Mouse (Mus musculus): ENCODE measurements at regions not wholly inside any gene's neighbourhood (a gene's known extent, or its start where the extent isn't known, plus 50 kb on each side); places are given as distances from the start of the nearest gene placed in this dataset.

DNA sequence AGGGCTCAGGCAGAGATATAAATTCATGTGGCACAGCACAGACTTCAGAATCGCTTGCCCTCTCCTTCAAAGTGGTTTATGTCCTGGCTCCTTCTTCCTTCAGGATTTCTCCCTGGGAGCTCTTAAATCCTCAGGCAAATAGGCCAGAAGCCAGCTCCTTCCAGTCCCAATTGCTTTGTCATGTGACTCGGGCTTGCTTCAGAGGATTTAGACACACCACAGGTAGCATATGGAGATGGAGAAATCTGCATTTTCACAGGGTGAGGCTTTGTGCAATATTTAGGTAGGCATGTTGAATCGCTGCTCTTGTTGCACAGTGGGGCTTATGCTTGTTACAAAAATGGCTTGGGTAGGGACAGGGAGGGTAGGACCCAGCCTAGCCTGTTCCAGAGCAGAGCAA is 309.8 kb downstream of the Cmpk2 start:
- DNase-seq (ENCODE audit: low spot score), result no peak

DNA sequence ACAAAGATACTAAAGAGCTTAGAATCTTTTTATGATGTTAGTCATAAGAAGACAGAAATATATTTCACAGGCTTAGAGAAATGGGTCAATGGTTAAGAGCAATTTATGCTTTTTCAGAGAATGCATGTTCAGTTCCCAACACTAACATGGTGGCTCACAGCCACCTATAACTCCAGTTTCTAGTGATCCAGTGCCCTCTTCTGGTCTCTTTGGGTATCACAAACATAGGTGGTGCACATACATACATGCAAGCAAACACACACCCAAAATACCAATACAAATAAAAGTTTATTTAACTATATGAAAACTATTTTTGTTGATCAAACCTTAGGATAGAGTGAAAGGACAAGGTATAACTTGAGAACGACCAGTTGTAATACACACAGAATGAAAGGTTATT is 308.0 kb downstream of the Cmpk2 start:
- no peak for DNase-seq (ENCODE audit: low spot score)

- DNase-seq (ENCODE audit: low spot score), result no peak
Observed at GRCm38 (mm10) chr12:26774016-26774415, 305.0 kb downstream of the Cmpk2 start.

GRCm38 (mm10) chr12:26770753-26771583 is 302.0 kb downstream of the Cmpk2 start:
- no peak for DNase-seq (ENCODE audit: low spot score)

DNA sequence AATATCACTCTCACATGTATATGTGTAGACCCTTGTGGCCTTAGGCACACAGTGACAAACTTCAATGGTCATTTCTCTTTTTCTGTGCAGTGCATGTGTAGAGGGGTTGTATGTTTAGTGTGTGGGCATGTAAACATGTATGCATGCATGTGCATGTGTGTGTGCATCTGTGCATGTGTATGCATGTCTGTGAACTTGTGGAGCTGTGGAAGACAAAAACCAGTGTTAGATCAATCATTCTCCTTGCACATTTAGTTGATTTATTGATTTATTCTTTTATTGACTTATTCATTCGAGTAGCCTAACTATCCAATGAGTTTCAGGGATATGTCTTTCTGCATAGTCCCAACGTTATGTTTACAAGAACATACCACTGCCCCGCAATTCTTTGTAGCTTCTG is 298.5 kb downstream of the Cmpk2 start:
- DNase-seq (ENCODE audit: low spot score), result no peak

GRCm38 (mm10) chr12:26758657-26759325 is 289.8 kb downstream of the Cmpk2 start:
- DNase-seq (ENCODE audit: low spot score), result no peak

DNA sequence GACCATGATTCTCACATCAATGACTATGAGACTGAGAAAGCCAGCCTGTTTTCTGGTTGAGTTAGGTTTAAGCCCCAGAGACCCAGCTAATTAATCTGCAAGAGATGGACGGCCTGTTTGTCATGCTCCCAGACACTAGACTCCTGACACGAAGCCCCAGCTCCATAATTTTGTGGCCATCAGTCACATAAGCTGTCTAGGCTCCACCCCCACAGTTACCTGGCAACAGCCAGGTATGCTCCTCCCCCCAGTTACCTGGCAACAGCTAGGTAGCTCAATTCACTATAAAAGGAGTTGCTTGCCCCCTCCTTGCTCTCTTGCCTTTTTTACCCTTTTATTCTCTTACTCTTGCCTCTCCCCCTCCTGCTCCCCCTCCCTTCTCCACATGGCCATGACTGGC is 287.3 kb downstream of the Cmpk2 start:
- DNase-seq (ENCODE audit: low spot score), result no peak

- no peak for DNase-seq (ENCODE audit: low spot score)
Observed at GRCm38 (mm10) chr12:26754611-26755010, 285.6 kb downstream of the Cmpk2 start.

DNA sequence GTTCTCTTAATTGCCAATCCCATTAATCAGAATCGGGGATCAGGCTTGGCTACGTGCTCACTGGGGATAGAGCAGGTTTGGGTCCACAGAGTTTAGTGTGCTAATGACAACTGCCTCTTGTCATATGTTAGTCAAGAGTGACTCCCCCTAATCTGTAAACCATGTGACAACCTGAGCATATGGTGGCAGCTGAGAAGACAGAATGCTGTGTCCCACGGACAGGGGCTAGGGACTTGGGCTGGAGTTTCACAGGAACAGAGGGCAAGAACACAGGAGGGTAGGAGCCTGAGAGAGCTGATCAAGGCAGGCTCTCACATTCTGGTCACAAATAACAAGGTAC is 265.5 kb downstream of the Cmpk2 start:
- no peak for DNase-seq (ENCODE audit: low spot score)

DNA sequence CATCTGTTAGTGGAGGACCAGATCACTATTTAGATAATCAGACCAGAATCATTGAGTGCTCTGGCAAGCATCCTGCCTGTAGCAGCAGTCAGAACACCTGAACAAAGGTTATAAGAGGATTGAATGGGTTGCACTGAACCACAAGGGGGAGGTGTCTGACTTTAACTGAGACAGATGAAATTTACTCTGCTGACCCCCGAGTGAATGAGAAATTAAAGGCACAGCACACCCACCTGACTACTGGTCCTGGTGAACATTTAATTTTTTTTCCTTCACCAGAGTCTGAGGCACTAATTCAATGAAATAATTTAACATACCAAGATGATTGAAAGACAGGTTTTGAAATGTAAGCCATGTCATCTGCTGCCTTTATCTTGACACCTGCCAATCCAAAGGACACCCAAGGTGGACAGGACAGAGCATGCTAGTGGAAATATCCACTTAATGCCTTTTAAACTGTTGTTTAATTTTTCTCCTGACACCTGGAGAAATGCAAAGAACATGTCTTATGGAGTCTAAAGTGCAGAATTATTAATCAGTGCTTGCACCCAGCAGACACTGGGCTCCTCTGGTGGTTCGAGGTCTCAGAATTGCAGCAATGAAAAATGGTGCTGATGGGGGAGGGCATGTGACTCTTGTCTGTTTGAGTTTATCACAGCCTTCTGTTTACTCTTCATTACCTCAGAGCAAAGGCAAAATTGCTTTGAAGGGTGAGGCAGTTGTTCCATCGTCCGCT is 265.0 kb downstream of the Cmpk2 start:
- DNase-seq (ENCODE audit: low spot score), result no peak

GRCm38 (mm10) chr12:26723399-26723798 is 254.4 kb downstream of the Cmpk2 start:
- DNase-seq (ENCODE audit: low spot score), result no peak

DNA sequence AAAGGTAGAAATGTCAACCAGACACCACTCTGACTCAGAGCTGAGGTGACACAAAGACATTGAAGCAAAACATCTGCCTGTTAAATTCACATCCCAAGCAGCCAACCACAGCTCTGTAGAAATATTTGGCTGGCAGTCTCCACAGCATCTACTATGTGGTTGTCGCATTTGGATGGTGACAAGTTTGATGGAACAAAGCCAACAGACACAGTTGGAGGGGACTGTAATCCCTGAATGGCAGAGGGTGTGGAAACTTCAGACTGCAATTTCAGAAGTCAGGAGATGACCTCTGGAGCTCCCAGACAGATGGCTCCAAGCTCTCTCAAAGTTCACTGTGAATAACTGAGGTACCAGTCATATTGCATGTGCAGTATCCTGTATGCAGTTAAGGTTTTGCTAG is 229.8 kb downstream of the Cmpk2 start:
- DNase-seq (ENCODE audit: low spot score), result no peak

DNA sequence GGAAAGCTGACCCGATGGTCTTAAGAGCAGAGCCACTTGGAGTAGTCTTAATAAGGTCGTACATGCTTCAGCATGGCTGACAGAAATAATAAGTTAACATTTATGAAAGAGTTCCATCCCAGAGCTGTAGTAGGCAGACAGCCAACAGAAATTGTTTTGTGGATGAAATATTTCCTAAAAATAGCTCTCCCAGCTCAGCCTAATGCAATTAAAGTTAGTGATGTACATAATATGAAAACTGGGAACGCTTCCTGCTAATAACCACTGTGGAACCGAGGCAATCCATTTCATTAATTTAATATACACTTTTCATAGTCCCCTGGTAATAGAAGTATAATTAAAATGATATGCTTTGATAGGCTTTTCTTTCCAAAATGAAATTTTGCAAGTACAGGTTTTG is 219.0 kb downstream of the Cmpk2 start:
- DNase-seq (ENCODE audit: low spot score), result no peak

DNA sequence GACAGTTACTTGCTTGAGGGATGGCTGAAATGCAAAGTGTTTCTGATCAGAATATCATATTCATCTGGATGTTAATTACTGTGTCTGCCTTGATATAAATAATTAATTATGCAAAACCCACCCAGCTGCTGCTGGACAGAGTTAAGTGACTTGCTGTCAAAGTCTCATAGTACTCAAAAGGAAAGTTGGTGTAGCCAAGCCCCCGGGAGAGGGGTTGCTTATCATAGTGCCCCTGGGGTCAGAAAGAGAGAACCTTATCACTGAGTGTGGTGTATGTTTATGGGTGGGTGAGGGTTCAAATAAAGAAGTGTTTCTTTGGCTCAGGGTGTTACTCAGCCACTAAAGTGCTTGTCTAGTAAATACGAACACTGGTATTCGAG is 211.6 kb downstream of the Cmpk2 start:
- no peak for DNase-seq (ENCODE audit: low spot score)

DNA sequence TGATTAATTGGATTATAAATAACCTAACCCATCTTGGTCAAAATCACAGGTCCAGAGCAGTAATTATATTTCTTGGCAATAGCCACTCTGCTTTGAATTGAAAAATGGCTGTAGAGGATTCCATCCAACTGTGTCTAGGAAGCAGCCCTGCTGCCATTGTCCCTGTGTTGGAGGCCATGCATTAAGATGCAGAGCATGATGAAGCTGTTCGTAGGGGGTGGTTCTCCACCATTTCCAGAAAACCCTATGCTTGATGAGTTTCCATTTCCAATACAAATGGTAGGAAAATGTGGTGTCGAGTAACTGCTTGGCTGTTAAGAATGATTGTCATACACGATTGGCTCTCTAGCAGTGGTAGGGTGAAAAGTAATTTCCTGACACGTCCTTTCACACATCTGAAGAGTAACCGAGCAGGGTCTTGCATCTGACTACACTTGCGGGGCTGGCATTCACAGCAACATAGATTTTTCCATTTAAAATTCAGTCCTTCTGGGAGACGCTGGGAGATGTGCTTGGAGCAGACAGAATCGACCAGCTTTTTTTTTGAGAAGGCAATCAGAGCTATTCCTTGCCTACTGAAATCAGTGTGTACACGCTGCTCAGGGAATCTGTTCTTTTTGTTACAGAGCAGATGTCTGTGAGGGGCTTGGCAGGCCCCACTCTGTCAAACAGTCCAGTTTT is 211.0 kb downstream of the Cmpk2 start:
- peak; percentile 32 for DNase-seq (ENCODE audit: low spot score)

DNA sequence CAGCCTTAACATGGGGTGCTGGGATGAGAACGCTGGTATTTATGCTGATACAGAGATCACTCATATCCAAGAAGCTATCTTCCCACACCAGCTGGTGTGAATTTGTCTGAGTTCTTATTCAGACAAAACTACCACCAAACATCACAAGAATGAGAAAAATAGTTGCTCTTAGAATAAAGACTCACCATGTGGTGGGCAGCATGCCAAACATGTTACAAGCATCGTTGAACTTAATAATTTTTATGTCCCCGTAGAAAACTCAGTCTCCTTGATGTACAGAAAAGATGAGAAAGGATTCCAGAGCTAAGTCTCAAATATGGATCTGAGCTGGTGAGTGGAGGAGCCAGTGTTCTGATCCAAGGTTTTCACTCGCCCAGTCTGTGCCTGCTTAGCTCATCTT is 196.5 kb downstream of the Cmpk2 start:
- DNase-seq (ENCODE audit: low spot score), result no peak

- no peak for DNase-seq (ENCODE audit: low spot score)
Observed at GRCm38 (mm10) chr12:26654251-26654650, 185.2 kb downstream of the Cmpk2 start.

GRCm38 (mm10) chr12:26653781-26654180 is 184.8 kb downstream of the Cmpk2 start:
- no peak for DNase-seq (ENCODE audit: low spot score)

- DNase-seq (ENCODE audit: low spot score), result no peak
Observed at GRCm38 (mm10) chr12:26646141-26646540, 177.1 kb downstream of the Cmpk2 start.

DNA sequence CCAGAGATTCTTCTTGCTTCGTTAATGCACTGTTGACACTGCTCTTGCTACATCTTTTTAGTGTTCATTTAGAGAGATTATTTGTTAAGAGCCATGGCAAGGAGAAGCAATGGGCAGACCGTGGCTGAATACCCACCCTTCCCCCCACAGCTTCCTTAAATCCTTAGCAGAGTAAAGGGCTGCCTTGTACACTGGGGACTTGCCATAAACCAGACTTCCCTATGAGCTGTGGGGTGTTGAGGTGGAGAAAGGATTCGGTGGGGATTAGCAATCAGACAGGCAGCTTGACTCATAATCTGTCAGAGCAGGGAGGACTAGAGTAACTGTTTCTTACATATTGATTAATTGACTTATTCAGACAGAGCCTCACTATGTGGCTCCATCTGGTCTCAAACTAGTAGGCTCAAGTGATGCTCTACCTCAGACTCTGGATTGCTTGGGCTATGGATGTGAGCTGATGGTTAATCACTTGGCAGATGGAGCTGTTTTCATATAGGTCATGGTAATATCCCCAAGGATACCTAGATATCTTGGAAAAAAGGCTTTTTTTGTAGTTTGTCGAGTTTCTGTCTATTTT is 166.7 kb downstream of the Cmpk2 start:
- no peak for DNase-seq (ENCODE audit: low spot score)

- no peak for DNase-seq (ENCODE audit: low spot score)
Observed at GRCm38 (mm10) chr12:26635253-26635652, 166.2 kb downstream of the Cmpk2 start.

- DNase-seq (ENCODE audit: low spot score), result no peak
Observed at GRCm38 (mm10) chr12:26631795-26632122, 162.8 kb downstream of the Cmpk2 start.

All from layer of hippocampus, adult 9-10 months (tissue).